Comparison of ENCODE assay signal across 8 mouse cellular contexts in the genomic region with DNA sequence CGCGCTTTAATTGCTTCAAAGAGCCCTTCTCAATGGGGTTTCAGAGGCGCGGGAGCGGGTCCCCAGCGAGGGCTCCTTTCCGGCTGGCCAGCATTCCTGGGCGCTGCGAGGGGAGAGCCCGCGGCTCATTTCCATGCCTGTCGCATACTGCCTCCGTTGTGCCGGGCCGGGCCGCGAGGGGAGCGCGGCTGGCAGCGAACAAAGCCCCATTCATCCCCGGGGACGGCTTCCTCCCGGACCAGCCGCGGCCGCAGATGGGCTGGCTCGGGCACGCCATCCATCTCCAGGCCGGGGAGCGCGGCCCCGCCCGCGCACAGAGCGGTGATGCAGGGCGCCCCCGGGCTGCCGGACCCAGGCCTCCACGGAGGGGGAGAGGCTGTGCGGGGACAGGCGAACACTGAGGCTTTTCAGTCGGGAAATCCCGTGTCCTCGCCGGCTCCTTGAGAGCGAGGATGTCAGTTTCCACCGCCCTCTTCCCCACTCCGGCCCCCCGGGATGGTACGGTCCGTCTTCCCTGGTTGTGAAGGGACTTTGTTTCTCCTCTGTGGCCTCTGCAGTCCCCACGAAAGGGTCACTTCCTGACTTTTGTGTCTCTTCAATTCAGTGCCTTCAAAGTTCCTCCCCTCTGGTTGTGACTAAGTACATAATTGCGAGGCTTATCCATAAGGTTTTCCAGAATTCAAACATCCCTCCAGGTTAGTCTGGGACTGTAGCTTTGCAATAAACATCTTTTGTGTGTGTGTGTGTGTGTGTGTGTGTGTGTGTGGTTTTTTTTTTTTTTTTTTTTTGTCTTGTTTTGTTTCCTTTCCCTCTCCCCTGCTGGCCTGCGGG.
DNase-seq lines count a peak whose midpoint lies in the region; ATAC-seq and TF ChIP-seq lines count a peak whose summit lies in the region.

No protein-coding gene starts in this region.

- peak overlapping the region; percentile 82 for H3K9ac ChIP-seq in heart, embryonic 12.5 days
- peak overlapping the region; percentile 69 for H3K9ac ChIP-seq in kidney, embryonic 15.5 days
- H3K9ac ChIP-seq in limb, embryonic 15.5 days = peak overlapping the region; percentile 68
- H3K9ac ChIP-seq in midbrain, embryonic 16.5 days (ENCODE audit: low read depth, low read length) = peak overlapping the region; percentile 83

- H3K9me3 ChIP-seq in heart, embryonic 12.5 days (replicated peaks) = no peaks in the 10 kb centered on the region
- no peaks in the 10 kb centered on the region for H3K9me3 ChIP-seq in kidney, embryonic 15.5 days (replicated peaks)
- no peaks in the 10 kb centered on the region for H3K9me3 ChIP-seq in limb, embryonic 15.5 days
- no peaks in the 10 kb centered on the region for H3K9me3 ChIP-seq in midbrain, embryonic 16.5 days (replicated peaks; ENCODE audit: control insufficient read depth, low read length, poor library complexity, severe bottlenecking)

- H3K4me1 ChIP-seq in embryonic fibroblast, embryonic 13.5 days (ENCODE audit: control insufficient read depth, insufficient read depth, low read length) = peaks cover 21% of the 10 kb centered on the region
- peaks cover 50% of the 10 kb centered on the region for H3K4me1 ChIP-seq in heart, embryonic 12.5 days (replicated peaks)
- peaks cover 85% of the 10 kb centered on the region for H3K4me1 ChIP-seq in kidney, embryonic 15.5 days
- H3K4me1 ChIP-seq in limb, embryonic 15.5 days = peaks cover 57% of the 10 kb centered on the region
- H3K4me1 ChIP-seq in midbrain, embryonic 16.5 days (ENCODE audit: control insufficient read depth, insufficient read depth, low read length) = peaks cover 39% of the 10 kb centered on the region

- peak overlapping the region; percentile 38 for H3K4me3 ChIP-seq in embryonic fibroblast, embryonic 13.5 days (ENCODE audit: insufficient read depth, low read length)
- peak overlapping the region; percentile 65 for H3K4me3 ChIP-seq in heart, embryonic 12.5 days
- H3K4me3 ChIP-seq in kidney, embryonic 15.5 days (replicated peaks) = peak overlapping the region; percentile 59
- peak overlapping the region; percentile 52 for H3K4me3 ChIP-seq in limb, embryonic 15.5 days
- H3K4me3 ChIP-seq in midbrain, embryonic 16.5 days (ENCODE audit: low read depth, low read length) = peak overlapping the region; percentile 62

- peak; percentile 46 for TF ChIP-seq POLR2A in embryonic fibroblast, embryonic 13.5 days (IDR thresholded peaks at IDR 0.05; ENCODE audit: low read depth, low read length)

- ATAC-seq in heart, embryonic 12.5 days (ENCODE audit: insufficient number of reproducible peaks, low FRiP score) = peak; percentile 86
- ATAC-seq in kidney, embryonic 15.5 days (replicated peaks; ENCODE audit: low FRiP score) = peak; percentile 92
- ATAC-seq in limb, embryonic 15.5 days (ENCODE audit: insufficient number of reproducible peaks, low FRiP score, low TSS enrichment, low read depth) = peak; percentile 81
- peak; percentile 95 for ATAC-seq in midbrain, embryonic 16.5 days

- peak; percentile 91 for DNase-seq in 3134 (ENCODE audit: extremely low read depth, insufficient read length, low spot score)
- peak; percentile 58 to 62 for DNase-seq in adrenal gland, postnatal 4 days (ENCODE audit: low spot score in 2 of 2)
- peak; percentile 27 to 46 for DNase-seq in spleen, postnatal 10 days (ENCODE audit: low spot score in 2 of 2)

- no peaks in the 10 kb centered on the region for H3K36me3 ChIP-seq in heart, embryonic 12.5 days
- H3K36me3 ChIP-seq in kidney, embryonic 15.5 days = no peaks in the 10 kb centered on the region
- no peaks in the 10 kb centered on the region for H3K36me3 ChIP-seq in limb, embryonic 15.5 days
- no peaks in the 10 kb centered on the region for H3K36me3 ChIP-seq in midbrain, embryonic 16.5 days (ENCODE audit: control insufficient read depth, insufficient read depth, low read length)

- TF ChIP-seq CTCF in embryonic fibroblast, embryonic 13.5 days (IDR thresholded peaks at IDR 0.05; ENCODE audit: borderline replicate concordance, insufficient read depth, low read length) = no peak

- no peaks in the 10 kb centered on the region for H3K27me3 ChIP-seq in heart, embryonic 12.5 days (replicated peaks)
- H3K27me3 ChIP-seq in kidney, embryonic 15.5 days = no peaks in the 10 kb centered on the region
- no peaks in the 10 kb centered on the region for H3K27me3 ChIP-seq in limb, embryonic 15.5 days
- no peaks in the 10 kb centered on the region for H3K27me3 ChIP-seq in midbrain, embryonic 16.5 days (ENCODE audit: control insufficient read depth, insufficient read depth, low read depth, low read length)

- H3K27ac ChIP-seq in embryonic fibroblast, embryonic 13.5 days (ENCODE audit: insufficient read depth, low read length) = peak overlapping the region; percentile 90
- peak overlapping the region; percentile 96 for H3K27ac ChIP-seq in heart, embryonic 12.5 days (ENCODE audit: poor library complexity, severe bottlenecking)
- peak overlapping the region; percentile 98 for H3K27ac ChIP-seq in kidney, embryonic 15.5 days
- H3K27ac ChIP-seq in limb, embryonic 15.5 days = peak overlapping the region; percentile 95
- peak overlapping the region; percentile 90 for H3K27ac ChIP-seq in midbrain, embryonic 16.5 days (ENCODE audit: low read length)

- H3K4me2 ChIP-seq in heart, embryonic 12.5 days = peak overlapping the region; percentile 88
- peak overlapping the region; percentile 79 for H3K4me2 ChIP-seq in kidney, embryonic 15.5 days
- peak overlapping the region; percentile 90 for H3K4me2 ChIP-seq in limb, embryonic 15.5 days
- H3K4me2 ChIP-seq in midbrain, embryonic 16.5 days (ENCODE audit: low read length) = peak overlapping the region; percentile 75

- under 1% methylated on average over 54 of the region's 54 CpGs for WGBS in heart, embryonic 12.5 days
- under 1% methylated on average over 54 of the region's 54 CpGs for WGBS in kidney, embryonic 15.5 days
- WGBS in limb, embryonic 15.5 days = under 1% methylated on average over 51 of the region's 54 CpGs
- under 1% methylated on average over 51 of the region's 54 CpGs for WGBS in midbrain, embryonic 16.5 days

Comparison
In these comparisons a context has a peak if more than half of its experiments do, and no peak if none do; other contexts are left out.
1. Peak in every context shown above with its lines: DNase-seq, ATAC-seq, H3K4me3 ChIP-seq and H3K27ac ChIP-seq.
2. DNase-seq: peak in every context shown above with its lines; median percentile 91 in 3134; 60 in adrenal gland, postnatal 4 days; 36 in spleen, postnatal 10 days.